Mouse (Mus musculus) ES-E14 (cell line): ENCODE measurements around the gene Zer1. TPM values are rescaled to one million over a fixed set of nuclear protein-coding genes. Genes with fewer than 3 reads are reported as not detected.

Experiments used
- DNase-seq: peaks from one replicate; pipeline ENCODE4 v3.0.0-alpha.2; 2013; ENCODE audit warnings: low read depth, low spot score
- H3K27ac ChIP-seq: 2 replicates; pipeline ENCODE4 v1.5.1; 2012; ENCODE audit warnings: low read depth, mild to moderate bottlenecking, low read length, moderate library complexity, mixed read lengths; ENCODE audit not compliant: poor library complexity, insufficient read depth, severe bottlenecking
- H3K36me3 ChIP-seq: 2 replicates; pipeline ENCODE4 v1.6.1; 2012; ENCODE audit warnings: mild to moderate bottlenecking, low read length, moderate library complexity, mixed read lengths; ENCODE audit not compliant: control insufficient read depth, poor library complexity, insufficient read depth, severe bottlenecking
- H3K4me1 ChIP-seq, 2 experiments: fragments of 150-350 bp in 1 of 2; sonication (generic) in 1 of 2; 2 replicates each; pipeline ENCODE4 v1.6.1; 2012; ENCODE audit warnings: low read length in 2 of 2, mild to moderate bottlenecking in 1 of 2, mixed read lengths in 1 of 2; ENCODE audit not compliant: control insufficient read depth in 2 of 2, insufficient read depth in 2 of 2, poor library complexity in 1 of 2
- H3K4me3 ChIP-seq, 2 experiments: fragments of 150-350 bp in 1 of 2; sonication (generic) in 1 of 2; 2 replicates each; pipeline ENCODE4 v1.5.1; 2012; ENCODE audit warnings: low read length in 2 of 2, low read depth in 1 of 2, mild to moderate bottlenecking in 1 of 2, mixed read lengths in 1 of 2; ENCODE audit not compliant: insufficient read depth in 1 of 2, poor library complexity in 1 of 2, severe bottlenecking in 1 of 2
- H3K9ac ChIP-seq: 2 replicates; pipeline ENCODE4 v1.6.1; 2012; ENCODE audit warnings: low read depth, mild to moderate bottlenecking, low read length, mixed read lengths; ENCODE audit not compliant: poor library complexity, insufficient read depth, severe bottlenecking
- H3K9me3 ChIP-seq: fragments of 150-350 bp; sonication (generic); 2 replicates; pipeline ENCODE4 v1.6.1; 2012; ENCODE audit warnings: low read depth, mild to moderate bottlenecking, low read length; ENCODE audit not compliant: control insufficient read depth, insufficient read depth
- CHD2 ChIP-seq: IDR thresholded peaks from 2 replicates; pipeline ENCODE4 v1.6.1; 2014; ENCODE audit warnings: mild to moderate bottlenecking, low read depth, low read length, inconsistent platforms
- HCFC1 ChIP-seq: IDR thresholded peaks from 2 replicates; pipeline ENCODE4 v1.6.1; 2012; ENCODE audit warnings: low read length, inconsistent platforms, borderline replicate concordance; ENCODE audit not compliant: insufficient read depth
- MAFK ChIP-seq: IDR thresholded peaks from 2 replicates; pipeline ENCODE4 v1.6.1; 2014; ENCODE audit warnings: mild to moderate bottlenecking, low read depth, low read length, inconsistent platforms; ENCODE audit not compliant: insufficient read depth
- ZC3H11A ChIP-seq: IDR thresholded peaks from 2 replicates; pipeline ENCODE4 v1.6.1; 2012; ENCODE audit warnings: low read depth, mild to moderate bottlenecking, inconsistent platforms, low read length, borderline replicate concordance
- ZNF384 ChIP-seq: IDR thresholded peaks from 2 replicates; pipeline ENCODE4 v1.6.1; 2012; ENCODE audit warnings: low read depth, low read length, inconsistent platforms
- in situ Hi-C, 2 experiments: fragments of 600-800 bp; cut with MboI; formaldehyde crosslinking; loops; one replicate each; pipeline ENCODE4 v1.15.1; 2025; ENCODE audit warnings: low sequenced_read_pairs in 2 of 2, inconsistent platforms in 1 of 2; ENCODE audit not compliant: unreplicated experiment in 2 of 2
- total RNA-seq: library from RNA; depleted of rRNA; stranded (reverse); fragments of 300-350 nt; gene quantifications from 2 replicates; pipeline ENCODE4 v1.2.3, GENCODE M21; 2012

Gene Zer1
- total RNA-seq, 1 experiment = 11.4 TPM

DNA sequence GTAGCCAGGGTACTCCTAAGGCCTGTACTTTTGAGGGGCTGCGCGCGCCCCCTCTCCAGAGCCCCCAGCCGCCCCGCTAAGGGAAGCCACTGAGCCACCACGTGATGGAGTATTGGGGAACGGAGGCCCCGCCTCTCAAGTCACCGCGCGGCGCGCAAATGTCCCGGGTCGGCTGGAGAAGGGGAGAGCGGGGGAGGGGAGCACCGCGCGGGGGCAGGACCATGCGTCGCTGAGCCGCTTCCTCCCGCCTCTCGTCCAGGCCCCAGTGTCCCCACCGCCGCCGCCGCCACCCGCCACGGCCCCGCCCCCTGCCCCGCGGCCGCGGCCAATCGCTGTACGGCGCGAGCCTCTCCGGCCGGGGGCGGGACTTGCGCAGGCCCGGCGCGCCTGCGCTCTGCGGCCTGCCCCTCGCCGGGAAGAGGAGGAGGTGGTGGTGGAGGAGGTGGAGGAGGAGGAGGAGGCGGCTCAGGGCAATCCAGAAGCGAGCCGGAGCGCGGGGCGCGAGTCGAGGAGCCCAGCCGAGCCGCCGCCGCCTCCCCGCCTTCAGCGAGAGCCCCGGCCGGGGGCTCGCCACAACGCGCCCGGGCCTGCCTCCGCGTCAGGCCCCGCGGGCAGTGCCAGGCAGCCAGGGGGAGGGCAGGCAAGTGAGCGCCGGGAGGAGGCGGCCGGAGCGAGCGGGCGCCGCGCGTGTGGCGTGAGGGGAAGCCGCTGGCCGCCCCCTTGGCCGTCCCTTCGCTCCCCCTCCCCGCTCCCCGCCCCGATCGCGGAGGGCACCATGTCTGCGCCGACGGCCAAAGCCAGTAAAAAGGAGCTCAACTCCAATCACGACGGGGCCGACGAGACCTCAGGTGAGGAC lies 58.1 kb downstream of the Zer1 start:
- H3K9ac ChIP-seq = peak overlapping the region; percentile 99
- H3K36me3 ChIP-seq = peaks cover 54% of the 10 kb centered on the region
- TF ChIP-seq ZNF384 (no peak), MAFK (no peak), HCFC1 (no peak), ZC3H11A (no peak)
- peaks cover 2 to 3% of the 10 kb centered on the region in 2 experiments; a peak in 3 of 4 replicates for H3K4me1 ChIP-seq
- peak overlapping the region; percentile 98 for H3K27ac ChIP-seq
- in situ Hi-C loops = no loop called here
- DNase-seq = peak; percentile 87
- peak overlapping the region; percentile 95 to 99 for H3K4me3 ChIP-seq
- H3K9me3 ChIP-seq = no peaks in the 10 kb centered on the region

DNA sequence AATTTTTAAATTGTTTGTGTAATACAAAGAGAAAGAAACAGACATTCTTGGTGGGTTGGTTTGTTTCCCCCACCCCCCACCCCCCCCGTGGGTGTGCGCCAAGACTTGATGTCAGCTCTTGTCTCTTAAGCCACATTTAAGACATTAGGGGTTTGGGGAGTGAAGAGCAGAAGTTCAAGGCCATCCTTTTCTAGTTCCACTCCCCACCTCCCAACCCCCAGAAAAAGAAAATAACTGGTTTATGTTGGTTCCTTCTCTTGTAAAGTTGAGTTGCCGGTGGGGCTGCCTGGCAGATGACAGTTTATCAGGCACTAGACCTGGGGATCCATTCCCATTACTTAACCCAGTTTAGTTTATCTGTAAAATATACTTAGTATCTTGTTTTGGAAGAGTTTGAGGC lies 60.1 kb downstream of the Zer1 start:
- H3K27ac ChIP-seq = no peak overlapping the region; the same call in 1 of the 2 replicates

DNA sequence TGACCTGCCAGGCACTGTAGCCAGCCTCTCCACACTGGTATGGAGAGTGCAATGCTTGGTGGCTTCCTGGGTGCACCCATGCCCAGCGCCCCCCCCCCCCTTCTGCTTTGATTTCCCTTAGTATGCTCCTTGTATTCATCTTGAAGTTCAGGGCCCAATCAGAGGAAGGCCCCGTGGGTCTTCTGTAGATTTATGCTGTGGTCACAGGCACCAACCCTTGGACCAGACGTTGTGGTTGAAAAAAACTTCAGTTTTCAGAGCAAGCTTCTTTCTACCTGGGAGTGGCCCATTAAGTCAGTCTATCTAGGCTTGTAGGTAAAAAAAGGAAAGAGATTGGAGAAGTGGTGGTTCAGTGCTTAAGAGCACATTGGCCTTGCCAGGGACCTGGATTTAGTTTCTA lies 60.6 kb downstream of the Zer1 start:
- in situ Hi-C loops = no loop called here
- peak overlapping the region; percentile 93 for H3K9ac ChIP-seq
- H3K4me3 ChIP-seq = peak overlapping the region; percentile 91 to 99
- DNase-seq = no peak
- no peak for TF ChIP-seq HCFC1
- no peak for TF ChIP-seq ZNF384
- TF ChIP-seq CHD2 = no peak
- TF ChIP-seq ZC3H11A = no peak
- H3K36me3 ChIP-seq = peaks cover 40% of the 10 kb centered on the region
- no peaks in the 10 kb centered on the region for H3K9me3 ChIP-seq
- H3K27ac ChIP-seq = no peak overlapping the region
- H3K4me1 ChIP-seq = peaks cover 3 to 5% of the 10 kb centered on the region in 2 experiments; a peak in 3 of 4 replicates

More for the DNA sequence above, 60.1 kb downstream of the Zer1 start:
- peaks cover 2 to 3% of the 10 kb centered on the region in 2 experiments; a peak in 3 of 4 replicates for H3K4me1 ChIP-seq
- H3K9me3 ChIP-seq = no peaks in the 10 kb centered on the region
- peaks cover 45% of the 10 kb centered on the region for H3K36me3 ChIP-seq
- TF ChIP-seq ZNF384 = no peak
- TF ChIP-seq CHD2 = no peak
- peak overlapping the region; percentile 91 to 99 for H3K4me3 ChIP-seq
- H3K9ac ChIP-seq = peak overlapping the region; percentile 93; the same call in 1 of the 2 replicates
- no peak for DNase-seq
- in situ Hi-C loops = no loop called here

DNA sequence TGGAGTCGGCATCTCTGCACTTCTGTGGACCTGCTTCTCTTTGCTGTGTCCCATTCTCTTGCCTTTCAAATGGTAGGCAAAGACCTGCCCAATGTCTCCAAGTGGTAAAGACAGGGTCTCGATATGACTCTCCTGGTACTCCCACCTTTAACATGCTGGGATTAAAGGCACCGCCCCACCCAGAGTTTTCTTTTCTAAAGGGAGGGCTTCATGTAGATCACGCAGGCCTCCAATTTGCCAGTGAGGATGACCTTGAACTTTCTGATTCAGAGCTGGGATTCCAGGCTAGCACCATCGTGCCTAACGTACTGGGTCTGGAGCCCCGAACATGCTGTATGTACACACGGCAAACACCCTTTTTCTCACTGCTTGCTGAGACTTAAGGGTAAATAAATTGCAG lies 61.1 kb downstream of the Zer1 start:
- peak overlapping the region; percentile 91; the same call in 1 of the 2 replicates for H3K27ac ChIP-seq
- peaks cover 3 to 4% of the 10 kb centered on the region in 2 experiments; a peak in 3 of 4 replicates for H3K4me1 ChIP-seq
- in situ Hi-C loops = no loop called here
- H3K9me3 ChIP-seq = no peaks in the 10 kb centered on the region
- TF ChIP-seq CHD2 (no peak), ZC3H11A (no peak), ZNF384 (no peak), MAFK (no peak), HCFC1 (no peak)
- peak overlapping the region; percentile 91 to 99 for H3K4me3 ChIP-seq
- peak overlapping the region; percentile 93 for H3K9ac ChIP-seq
- no peak for DNase-seq
- H3K36me3 ChIP-seq = peaks cover 35% of the 10 kb centered on the region
